Mouse (Mus musculus) limb, embryonic 13.5 days (tissue): ENCODE measurements around the gene D430041D05Rik. TPM values are rescaled to one million over a fixed set of nuclear protein-coding genes. Genes with fewer than 3 reads are reported as not detected.

Source experiments
- ATAC-seq: fragments of 200-750 bp; cut with Nextera tagmentation; 2 replicates; pipeline ENCODE4 v1.8.0; 2017; ENCODE audit warnings: low read depth, moderate number of reproducible peaks, moderate TSS enrichment; ENCODE audit not compliant: low FRiP score
- H3K27ac ChIP-seq: fragments of 300-500 bp; sonication (generic); 2 replicates; pipeline ENCODE4 v1.5.1; 2015; ENCODE audit warnings: inconsistent platforms, mild to moderate bottlenecking, moderate library complexity
- H3K27me3 ChIP-seq: fragments of 300-500 bp; sonication (generic); 2 replicates; pipeline ENCODE4 v1.6.1; 2015; ENCODE audit warnings: mild to moderate bottlenecking, inconsistent platforms
- H3K36me3 ChIP-seq: fragments of 300-500 bp; sonication (generic); 2 replicates; pipeline ENCODE4 v1.6.1; 2015; ENCODE audit warnings: inconsistent platforms, mild to moderate bottlenecking, moderate library complexity
- H3K4me1 ChIP-seq: fragments of 300-500 bp; sonication (generic); 2 replicates; pipeline ENCODE4 v1.6.1; 2015; ENCODE audit warnings: inconsistent platforms
- H3K4me2 ChIP-seq: fragments of 300-500 bp; sonication (generic); replicated peaks from 2 replicates; pipeline ENCODE4 v1.6.1; 2015; ENCODE audit warnings: inconsistent platforms, mild to moderate bottlenecking, moderate library complexity
- H3K4me3 ChIP-seq: fragments of 300-500 bp; sonication (generic); 2 replicates; pipeline ENCODE4 v1.5.1; 2015; ENCODE audit warnings: moderate library complexity, mild to moderate bottlenecking, inconsistent platforms
- H3K9ac ChIP-seq: fragments of 300-500 bp; sonication (generic); 2 replicates; pipeline ENCODE4 v1.6.1; 2015; ENCODE audit warnings: mild to moderate bottlenecking, inconsistent platforms
- H3K9me3 ChIP-seq: fragments of 300-500 bp; sonication (generic); 2 replicates; pipeline ENCODE4 v1.6.1; 2016; ENCODE audit warnings: inconsistent platforms
- WGBS: fragments of 180-500 bp; shearing (Covaris S2); methylation state at CpG from one replicate; pipeline ENCODE4 v1.1.7; 2015; 5-methylcytosine and 5-hydroxymethylcytosine counted together
- polyA plus RNA-seq: library from polyadenylated mRNA; unstranded; fragments of >200 nt; fragmentation: Nextera tagmentation; extraction: Ambion mirVana; gene quantifications from 2 replicates; pipeline ENCODE4 v1.2.1, GENCODE M21; 2015

Gene D430041D05Rik
- polyA plus RNA-seq, 1 experiment from 2014 or later, result 0.97 TPM

DNA sequence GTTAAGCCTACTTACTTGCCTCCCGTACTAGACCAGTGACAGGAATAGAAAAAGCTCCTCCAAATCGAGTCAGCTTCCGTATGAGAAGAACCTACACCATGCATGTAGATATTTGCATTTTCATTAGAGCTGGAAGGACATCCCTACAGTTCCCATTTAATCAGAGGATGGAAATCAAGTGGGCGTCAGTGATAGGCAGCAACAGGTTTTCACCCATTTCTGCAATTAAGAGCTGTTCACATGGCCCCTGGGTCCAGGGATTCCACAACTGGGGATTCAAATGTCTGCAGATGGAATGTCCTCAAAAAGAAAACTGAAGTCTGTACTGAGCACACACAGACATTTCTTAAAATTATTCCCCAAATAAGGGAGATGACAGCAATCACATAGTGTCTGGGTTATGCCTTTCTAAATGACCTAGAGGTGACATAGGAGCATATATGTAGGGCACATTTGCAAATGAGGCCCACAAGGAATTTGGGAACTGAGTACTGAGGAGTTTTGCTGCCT is 246.8 kb downstream of the D430041D05Rik start:
- WGBS, result 88% methylated on average over 4 of the region's 4 CpGs
- no peaks in the 10 kb centered on the region for H3K36me3 ChIP-seq

DNA sequence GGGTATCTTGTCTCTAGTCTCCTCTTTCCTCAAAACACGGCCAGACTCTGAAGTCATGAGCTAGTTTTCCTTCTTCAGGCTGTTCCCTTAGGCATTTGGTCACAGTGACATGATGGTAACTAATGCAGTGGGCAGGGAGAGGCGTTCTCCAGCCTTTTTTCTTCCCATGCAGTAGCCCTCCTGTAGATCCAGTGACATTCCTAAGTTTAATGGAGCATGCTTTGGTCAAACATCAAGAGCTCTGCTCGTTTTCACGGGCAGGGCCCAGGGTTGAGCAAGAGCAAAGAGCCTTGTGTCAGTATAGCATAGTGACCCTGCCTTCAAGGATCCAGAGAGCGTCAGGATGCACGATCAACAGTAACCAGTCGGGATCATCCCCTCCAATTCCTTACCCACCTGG is 247.4 kb downstream of the D430041D05Rik start:
- Histone ChIP-seq H3K4me2 (no peak overlapping the region), H3K4me3 (no peak overlapping the region), H3K27me3 (no peaks in the 10 kb centered on the region), H3K27ac (no peak overlapping the region), H3K9ac (no peak overlapping the region), H3K9me3 (no peaks in the 10 kb centered on the region), H3K4me1 (no peaks in the 10 kb centered on the region), H3K36me3 (no peaks in the 10 kb centered on the region)
- WGBS, result 79% methylated on average over 7 of the region's 7 CpGs
- ATAC-seq, result no peak

More for the DNA sequence above, 246.8 kb downstream of the D430041D05Rik start:
- no peak overlapping the region for H3K4me3 ChIP-seq
- no peak overlapping the region for H3K9ac ChIP-seq
- no peaks in the 10 kb centered on the region for H3K4me1 ChIP-seq
- no peak for ATAC-seq
- H3K4me2 ChIP-seq, result no peak overlapping the region
- H3K9me3 ChIP-seq, result no peaks in the 10 kb centered on the region
- no peaks in the 10 kb centered on the region for H3K27me3 ChIP-seq
- H3K27ac ChIP-seq, result no peak overlapping the region

DNA sequence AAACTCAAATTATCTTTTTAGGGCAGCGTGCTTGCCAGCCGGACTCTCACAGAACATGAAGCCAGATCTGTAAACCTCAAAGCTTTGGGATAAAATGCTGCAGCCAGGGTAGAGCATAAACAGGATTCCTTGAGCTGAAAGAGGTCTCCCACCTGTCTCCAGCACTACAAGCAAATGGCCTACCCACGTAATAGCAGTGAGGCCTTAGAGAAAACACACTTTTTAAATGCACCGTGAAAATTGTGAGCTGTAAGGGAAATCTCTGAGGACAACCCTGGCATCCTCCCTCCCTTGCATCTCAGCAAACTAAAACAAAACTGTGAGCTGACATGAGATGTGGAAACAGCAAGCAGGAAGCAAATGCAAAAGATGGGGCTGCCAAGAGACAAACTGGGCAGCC is 253.0 kb downstream of the D430041D05Rik start:
- Histone ChIP-seq H3K4me1 (no peaks in the 10 kb centered on the region), H3K9ac (no peak overlapping the region), H3K4me2 (no peak overlapping the region), H3K27ac (no peak overlapping the region), H3K9me3 (no peaks in the 10 kb centered on the region), H3K36me3 (no peaks in the 10 kb centered on the region), H3K27me3 (no peaks in the 10 kb centered on the region), H3K4me3 (no peak overlapping the region)
- WGBS, result 69% methylated on average over 4 of the region's 4 CpGs
- ATAC-seq, result no peak

DNA sequence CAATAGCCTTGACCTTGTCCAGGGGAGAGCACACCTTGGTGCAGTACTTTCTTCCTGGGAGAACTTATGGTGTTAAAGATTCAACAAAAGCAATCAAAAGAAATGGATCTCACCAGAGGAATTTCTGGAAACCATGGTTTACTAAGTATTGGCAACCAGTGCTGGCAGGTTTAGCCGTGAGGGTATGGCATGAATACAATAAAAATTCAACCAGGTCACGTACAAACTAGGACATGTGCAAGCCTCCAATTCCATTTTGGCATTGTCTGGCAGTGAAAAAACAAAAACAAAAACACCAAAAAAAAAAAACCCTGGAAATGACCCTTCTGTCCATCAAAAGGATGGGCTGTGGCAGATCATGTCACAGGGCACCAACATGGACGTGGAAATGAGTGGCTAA is 256.9 kb downstream of the D430041D05Rik start:
- Histone ChIP-seq H3K36me3 (no peaks in the 10 kb centered on the region), H3K4me3 (no peak overlapping the region), H3K4me2 (no peak overlapping the region), H3K27me3 (no peaks in the 10 kb centered on the region), H3K9me3 (no peaks in the 10 kb centered on the region; the same call in 1 of the 2 replicates), H3K27ac (no peak overlapping the region), H3K4me1 (no peaks in the 10 kb centered on the region), H3K9ac (no peak overlapping the region)
- ATAC-seq, result no peak
- 77% methylated on average over 3 of the region's 3 CpGs for WGBS

DNA sequence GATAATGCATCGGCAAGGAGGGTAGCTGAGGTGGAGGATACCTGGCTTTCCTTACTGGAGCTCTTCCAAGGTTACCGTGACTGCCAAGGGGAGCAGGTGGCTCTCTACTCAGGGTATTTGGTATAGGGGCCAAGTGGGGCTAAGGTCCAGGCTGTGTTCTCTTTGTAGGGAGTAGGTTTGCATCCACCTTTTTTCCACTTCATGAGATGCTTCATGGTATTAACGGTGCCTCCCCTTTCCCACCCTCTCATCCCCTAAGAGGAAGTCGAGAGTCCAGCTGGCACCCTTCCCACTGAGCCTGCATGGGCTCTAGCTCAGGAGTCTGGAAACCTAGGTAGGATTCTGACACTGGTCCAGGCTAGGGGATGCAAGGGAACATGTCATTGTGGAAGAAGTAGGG is 257.5 kb downstream of the D430041D05Rik start:
- Histone ChIP-seq H3K27me3 (no peaks in the 10 kb centered on the region), H3K36me3 (no peaks in the 10 kb centered on the region), H3K4me3 (no peak overlapping the region), H3K27ac (no peak overlapping the region), H3K9me3 (no peaks in the 10 kb centered on the region; the same call in 1 of the 2 replicates), H3K4me1 (0 out of 2 replicates have a peak, but pooled peaks cover under 1% of the 10 kb centered on the region), H3K9ac (no peak overlapping the region), H3K4me2 (no peak overlapping the region)
- WGBS, result 76% methylated on average over 4 of the region's 4 CpGs
- no peak for ATAC-seq

DNA sequence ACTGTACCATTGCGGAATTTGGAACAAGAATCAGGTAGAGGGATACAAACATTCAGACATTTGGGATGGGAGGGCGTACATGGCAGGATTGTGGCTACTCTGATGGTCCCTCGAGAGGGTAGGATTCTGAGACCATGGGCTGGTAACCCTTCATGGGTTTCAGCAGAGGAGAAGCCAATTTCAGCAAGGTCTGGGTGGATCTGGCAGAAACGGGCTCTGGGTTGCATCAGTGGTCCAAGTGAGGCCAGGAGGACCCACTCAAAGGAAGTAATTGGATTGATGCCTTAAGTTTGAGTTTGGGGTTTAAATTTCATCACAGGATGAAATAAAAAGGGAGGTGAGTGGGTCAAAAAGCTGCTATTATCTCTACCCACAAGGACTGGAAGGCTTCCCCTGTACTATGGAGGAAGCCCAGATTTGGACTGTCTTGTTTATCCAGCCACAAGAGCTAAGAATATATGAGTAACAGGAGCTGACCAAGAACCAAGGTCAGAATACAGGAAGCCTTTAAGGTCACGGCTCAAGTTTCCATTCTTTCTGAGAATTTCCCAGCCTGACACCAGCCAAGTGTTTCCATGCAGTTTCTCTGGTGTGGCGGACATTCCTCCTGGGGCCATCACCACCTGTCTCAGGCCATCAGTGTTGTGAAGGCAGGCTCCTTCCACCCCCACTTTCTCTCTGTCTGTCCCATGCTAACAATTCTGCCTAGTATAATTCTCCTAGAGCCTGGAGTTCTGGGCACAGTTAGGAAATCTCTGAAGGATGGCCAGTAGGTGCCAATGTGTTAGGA is 260.0 kb downstream of the D430041D05Rik start:
- Histone ChIP-seq H3K4me1 (0 out of 2 replicates have a peak, but pooled peaks cover 6% of the 10 kb centered on the region), H3K9ac (no peak overlapping the region), H3K27me3 (no peaks in the 10 kb centered on the region), H3K27ac (no peak overlapping the region), H3K4me2 (no peak overlapping the region), H3K9me3 (no peaks in the 10 kb centered on the region; the same call in 1 of the 2 replicates), H3K4me3 (no peak overlapping the region), H3K36me3 (no peaks in the 10 kb centered on the region)
- WGBS, result 79% methylated on average over 6 of the region's 6 CpGs
- ATAC-seq, result peak; percentile 71; the same call in 1 of the 2 replicates

DNA sequence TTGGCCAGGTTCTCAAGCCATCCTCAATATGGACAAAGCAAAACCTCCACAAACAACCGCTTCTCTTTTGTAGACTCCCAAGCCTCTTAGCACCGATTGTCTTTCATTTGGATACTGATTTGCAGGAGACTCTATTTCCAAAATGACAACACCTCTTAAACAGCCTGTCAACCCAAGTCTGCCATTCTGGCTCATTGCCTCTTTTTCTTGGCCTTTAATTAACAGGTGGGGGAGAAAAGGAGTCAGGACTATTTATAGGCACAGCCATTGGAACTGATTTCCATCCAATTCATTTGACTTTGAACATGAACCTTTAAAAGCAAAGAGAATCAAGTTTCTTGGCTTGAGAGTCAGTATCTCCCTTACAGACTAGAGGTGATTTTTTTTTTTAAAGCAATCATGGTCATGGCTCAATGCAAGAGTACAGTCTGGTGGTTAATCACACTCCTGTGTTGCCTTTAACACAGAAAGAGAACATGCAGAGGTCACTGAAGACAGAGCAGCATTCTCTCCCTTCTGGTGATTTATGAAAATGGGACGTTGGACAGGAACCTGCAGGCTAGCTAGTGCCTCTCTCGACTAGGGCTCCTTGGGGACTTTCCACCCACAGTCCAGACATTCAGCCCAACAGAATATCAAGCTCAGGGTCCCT is 262.8 kb downstream of the D430041D05Rik start:
- 0 out of 2 replicates have a peak, but pooled peaks cover 6% of the 10 kb centered on the region for H3K4me1 ChIP-seq
- H3K36me3 ChIP-seq, result no peaks in the 10 kb centered on the region
- no peak overlapping the region for H3K27ac ChIP-seq
- H3K4me2 ChIP-seq, result no peak overlapping the region
- WGBS, result 67% methylated on average over 4 of the region's 4 CpGs
- ATAC-seq, result no peak
- no peak overlapping the region for H3K4me3 ChIP-seq
- H3K27me3 ChIP-seq, result no peaks in the 10 kb centered on the region; the same call in 1 of the 2 replicates
- no peaks in the 10 kb centered on the region; the same call in 1 of the 2 replicates for H3K9me3 ChIP-seq
- no peak overlapping the region for H3K9ac ChIP-seq

DNA sequence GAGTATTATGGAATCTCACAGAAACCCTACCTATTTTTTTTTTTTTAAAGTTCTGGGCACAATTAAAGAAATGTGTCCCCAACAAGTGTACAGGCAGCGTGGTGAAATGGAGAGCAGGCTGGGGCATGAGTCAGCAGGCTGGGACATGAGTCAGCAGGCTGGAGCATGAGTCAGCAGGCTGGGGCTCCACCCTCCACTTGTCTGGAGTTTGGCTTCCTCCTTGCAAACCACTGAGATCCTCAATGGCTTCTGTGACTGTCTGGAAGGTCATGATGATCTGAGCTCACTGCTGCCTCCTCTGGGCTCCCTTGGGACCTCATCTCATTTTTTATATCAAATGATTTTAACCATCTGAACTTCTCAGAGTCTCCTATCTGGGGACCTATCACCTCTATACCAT is 264.8 kb downstream of the D430041D05Rik start:
- H3K9ac ChIP-seq, result no peak overlapping the region
- H3K9me3 ChIP-seq, result no peaks in the 10 kb centered on the region
- no peak for ATAC-seq
- H3K4me2 ChIP-seq, result no peak overlapping the region
- H3K4me1 ChIP-seq, result 0 out of 2 replicates have a peak, but pooled peaks cover 6% of the 10 kb centered on the region
- no peaks in the 10 kb centered on the region; the same call in 1 of the 2 replicates for H3K27me3 ChIP-seq
- H3K4me3 ChIP-seq, result no peak overlapping the region
- 59% methylated on average over 1 of the region's 1 CpGs for WGBS
- no peak overlapping the region for H3K27ac ChIP-seq
- H3K36me3 ChIP-seq, result no peaks in the 10 kb centered on the region

DNA sequence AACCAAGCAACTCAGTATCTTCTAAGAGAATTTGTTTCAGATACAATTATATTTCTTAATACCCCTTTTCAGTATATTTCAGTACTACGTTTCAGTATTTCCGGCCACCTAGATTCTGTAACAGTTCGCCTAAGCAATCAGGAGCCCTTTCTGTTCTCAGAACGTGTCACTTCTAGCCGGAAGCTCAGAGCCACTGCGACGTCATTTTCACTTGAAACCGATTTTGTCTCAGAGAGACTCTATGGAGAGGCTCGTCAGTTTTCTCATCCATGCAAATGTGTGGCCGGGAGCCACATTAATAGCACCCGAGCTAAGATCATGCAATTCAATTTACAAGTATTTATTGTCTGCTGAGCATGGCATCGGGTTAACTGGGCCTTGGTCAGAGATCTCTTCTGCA is 266.8 kb downstream of the D430041D05Rik start:
- H3K9ac ChIP-seq, result no peak overlapping the region
- H3K4me2 ChIP-seq, result no peak overlapping the region
- 0 out of 2 replicates have a peak, but pooled peaks cover 6% of the 10 kb centered on the region for H3K4me1 ChIP-seq
- H3K27me3 ChIP-seq, result no peaks in the 10 kb centered on the region; the same call in 1 of the 2 replicates
- H3K4me3 ChIP-seq, result no peak overlapping the region
- H3K36me3 ChIP-seq, result no peaks in the 10 kb centered on the region
- WGBS, result 88% methylated on average over 12 of the region's 12 CpGs
- no peak overlapping the region for H3K27ac ChIP-seq
- no peak for ATAC-seq
- no peaks in the 10 kb centered on the region for H3K9me3 ChIP-seq

DNA sequence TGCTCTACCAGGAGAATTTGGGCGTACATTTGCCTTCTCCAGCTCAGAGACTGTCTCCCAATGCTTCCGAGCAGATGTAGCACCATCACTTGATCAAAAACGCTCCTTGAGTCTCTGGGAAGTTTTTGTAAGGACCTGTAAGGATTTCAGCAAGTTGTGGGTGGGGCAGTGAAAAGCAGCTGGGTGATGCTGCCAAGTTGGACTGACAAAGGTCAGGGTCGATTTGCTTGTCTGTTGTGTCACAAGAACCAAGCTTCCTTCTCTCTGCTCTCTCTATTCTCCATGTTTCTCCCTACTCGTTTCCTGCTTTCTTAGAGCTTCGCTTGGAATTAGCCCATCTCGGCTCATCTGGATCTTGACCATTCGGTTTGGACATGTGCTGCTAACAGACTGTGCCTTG is 268.7 kb downstream of the D430041D05Rik start:
- H3K27me3 ChIP-seq, result no peaks in the 10 kb centered on the region; the same call in 1 of the 2 replicates
- no peak for ATAC-seq
- 90% methylated on average over 8 of the region's 8 CpGs for WGBS
- H3K4me3 ChIP-seq, result no peak overlapping the region
- no peaks in the 10 kb centered on the region for H3K4me1 ChIP-seq
- no peak overlapping the region for H3K4me2 ChIP-seq
- H3K9ac ChIP-seq, result no peak overlapping the region
- no peaks in the 10 kb centered on the region for H3K36me3 ChIP-seq
- H3K27ac ChIP-seq, result no peak overlapping the region
- H3K9me3 ChIP-seq, result no peaks in the 10 kb centered on the region

DNA sequence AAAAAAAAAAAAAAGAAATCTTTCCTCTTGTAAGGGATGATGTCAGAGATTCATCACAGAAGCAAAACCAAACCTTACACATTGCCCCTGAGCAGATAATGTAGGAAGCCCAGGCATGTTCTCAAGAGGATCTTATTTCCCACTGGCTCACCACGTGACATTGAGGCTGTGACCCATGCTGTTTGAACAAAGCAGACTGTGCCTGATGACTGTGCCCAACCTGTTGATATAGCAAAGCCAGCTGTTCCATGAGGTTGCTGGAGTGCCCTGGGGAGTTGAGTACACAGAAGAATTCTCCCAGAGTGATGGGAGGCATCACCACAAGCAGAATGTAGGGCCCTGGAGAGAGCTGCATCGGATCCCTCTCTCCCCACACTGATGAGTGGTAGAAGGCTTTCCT is 274.9 kb downstream of the D430041D05Rik start:
- H3K4me3 ChIP-seq, result no peak overlapping the region
- WGBS, result 70% methylated on average over 2 of the region's 2 CpGs
- no peaks in the 10 kb centered on the region for H3K9me3 ChIP-seq
- no peak overlapping the region for H3K9ac ChIP-seq
- ATAC-seq, result no peak
- H3K4me1 ChIP-seq, result no peaks in the 10 kb centered on the region
- H3K36me3 ChIP-seq, result no peaks in the 10 kb centered on the region
- no peak overlapping the region for H3K27ac ChIP-seq
- H3K4me2 ChIP-seq, result no peak overlapping the region
- no peaks in the 10 kb centered on the region for H3K27me3 ChIP-seq
